Mouse (Mus musculus): Measurements from ENCODE around the gene Zmynd10.
A peak's percentile ranks its signal among the peaks of the same experiment; 100 is the strongest.
"Not testable (repeated sequence)": the region's sequence is repeated elsewhere in the genome, so short reads cannot be mapped to it uniquely, and the experiment has no call there.

Gene Zmynd10

DNA sequence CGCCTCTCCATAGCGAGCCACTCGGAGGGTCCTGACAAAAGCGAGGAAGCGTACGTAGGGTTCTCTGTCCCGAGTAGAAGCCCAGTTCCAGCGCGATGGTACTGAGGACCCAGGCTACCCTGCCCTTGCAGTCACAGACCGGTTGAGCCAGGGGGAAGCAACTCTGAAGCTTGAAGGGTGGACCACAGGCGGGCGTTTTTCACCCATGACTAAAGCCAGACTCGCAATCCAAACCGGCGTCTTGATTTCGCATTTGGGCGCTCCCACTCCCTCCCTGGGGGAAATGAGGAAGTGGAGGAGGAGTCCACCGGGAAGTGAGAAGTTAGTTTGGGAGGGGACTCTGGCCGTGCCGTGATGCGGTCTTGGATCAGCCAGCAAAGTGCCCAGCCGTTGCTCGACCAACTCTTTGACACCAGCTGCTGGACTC, 7.9 kb downstream of the Zmynd10 start:
- DNase-seq (ENCODE audit: low read depth, low spot score), result no peak

DNA sequence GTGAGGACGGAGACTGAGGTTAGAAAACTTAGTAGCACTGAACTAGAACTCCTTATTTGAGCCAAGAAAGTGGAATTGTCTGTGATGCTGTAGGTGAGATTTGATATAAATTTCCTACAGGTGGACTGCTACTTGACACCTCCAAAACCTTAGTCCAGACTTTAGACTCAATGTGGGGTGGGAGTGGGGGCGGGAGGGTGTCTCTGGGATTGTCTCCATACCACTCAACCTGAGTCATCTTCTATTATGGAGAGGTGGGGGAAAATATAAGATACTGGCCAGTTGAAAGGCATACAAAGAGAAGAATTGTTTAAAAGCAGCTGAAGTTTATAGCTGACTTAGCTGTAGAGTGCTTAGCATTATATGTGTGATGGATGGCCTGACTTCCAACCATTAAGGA, 8.6 kb downstream of the Zmynd10 start:
- no peak for DNase-seq (ENCODE audit: low read depth, low spot score)

DNA sequence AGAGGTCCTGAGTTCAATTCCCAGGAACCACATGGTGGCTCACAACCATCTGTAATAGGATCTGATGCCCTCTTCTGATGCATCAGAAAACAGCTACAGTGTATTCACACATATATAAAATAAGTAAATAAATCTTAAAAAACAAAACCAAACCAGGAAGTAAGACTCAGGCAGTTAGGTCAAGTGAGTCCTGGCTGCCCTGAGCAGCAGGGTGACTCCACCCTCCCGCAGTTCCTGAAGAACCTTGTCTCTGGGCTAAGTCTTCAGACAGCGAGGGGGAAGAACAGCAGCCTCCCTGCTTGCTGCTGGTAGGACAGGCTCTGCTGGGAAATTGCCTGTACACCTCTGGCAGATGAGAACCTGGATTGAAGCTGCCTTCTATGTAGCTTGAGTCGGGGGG, 9.2 kb downstream of the Zmynd10 start:
- DNase-seq (ENCODE audit: low read depth, low spot score), result no peak

DNA sequence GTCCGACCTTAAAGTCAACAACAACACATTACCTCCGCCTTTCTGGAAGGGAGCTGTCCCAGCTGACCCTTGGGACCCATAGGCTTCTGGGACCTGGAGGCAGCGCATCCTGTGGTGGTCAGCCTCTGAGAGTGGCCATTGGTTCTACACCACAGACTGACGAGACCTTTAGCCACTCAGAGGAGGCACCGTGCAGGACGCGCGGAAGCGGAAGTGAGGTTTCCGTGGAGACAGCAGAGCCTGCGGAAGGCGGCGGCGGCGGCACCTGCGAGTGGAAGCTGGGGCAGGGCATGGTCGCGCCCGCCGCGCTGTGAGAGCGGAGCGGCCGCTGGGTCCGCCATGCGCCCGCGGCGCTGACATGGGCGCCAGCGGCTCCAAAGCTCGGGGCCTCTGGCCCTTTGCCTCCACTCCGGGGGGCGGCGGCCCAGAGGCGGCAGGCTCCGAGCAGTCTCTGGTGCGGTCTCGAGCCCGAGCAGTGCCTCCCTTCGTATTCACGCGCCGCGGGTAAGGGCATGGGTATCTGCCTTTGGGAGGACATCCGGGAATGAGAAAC, 16.0 kb downstream of the Zmynd10 start, which contains the start of gene Tusc2:
Gene Tusc2 (plus strand): TSS at position 227 of the 553 bp plus-strand sequence.
- DNase-seq (ENCODE audit: low read depth, low spot score), result peak; percentile 88

DNA sequence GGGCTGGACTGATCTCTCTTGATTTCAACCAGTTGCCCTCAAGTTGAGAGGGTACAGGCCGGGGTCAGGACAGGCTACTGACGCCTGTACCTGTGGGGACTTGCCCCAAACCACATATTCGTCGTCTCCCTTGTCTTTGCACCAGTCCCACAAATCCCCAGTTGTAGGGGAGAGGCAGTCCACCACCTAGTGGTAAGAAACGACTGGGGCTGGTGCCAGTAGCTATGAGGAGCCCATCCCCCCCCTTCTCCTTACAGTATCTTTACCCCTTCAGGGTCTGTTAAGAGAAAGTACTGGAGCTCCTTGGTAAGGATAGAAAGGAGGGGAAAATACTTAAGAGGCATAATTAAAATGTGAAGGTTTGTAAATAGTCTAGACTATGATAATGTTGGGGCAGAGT, 18.5 kb downstream of the Zmynd10 start:
- not testable (repeated sequence) for DNase-seq (ENCODE audit: low read depth, low spot score)

DNA sequence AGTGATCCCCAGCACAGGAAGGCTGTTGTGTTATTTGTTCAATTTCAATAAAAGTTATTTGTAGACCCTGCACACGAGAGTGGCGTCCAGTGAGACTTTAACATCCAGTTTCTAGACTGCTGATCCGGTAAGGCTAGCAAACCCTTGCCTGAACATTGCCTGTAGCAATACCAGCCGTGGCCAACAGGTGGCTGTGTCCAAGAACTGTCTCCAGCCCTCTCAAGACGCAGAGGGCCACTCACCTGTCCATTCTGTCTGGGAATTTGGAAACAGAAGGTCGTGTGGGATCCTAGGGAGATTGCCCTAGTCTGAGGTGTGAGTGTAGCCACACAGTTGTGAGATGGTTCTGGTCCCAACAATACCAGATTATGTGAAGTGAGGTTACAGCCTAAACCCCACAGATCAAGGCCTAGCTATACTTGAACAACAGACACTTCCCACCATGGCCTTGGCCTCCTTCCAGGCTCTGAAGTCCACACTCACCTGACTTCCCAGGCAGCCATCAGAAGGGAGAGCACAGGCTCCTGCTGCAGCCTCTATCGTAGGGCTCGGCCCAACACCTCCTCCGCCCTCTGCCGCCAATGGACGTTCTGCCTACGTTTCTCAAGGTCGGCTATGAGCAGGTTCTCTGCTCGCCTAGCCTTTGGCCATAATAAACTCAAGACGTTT, 19.1 kb downstream of the Zmynd10 start:
- no peak for DNase-seq (ENCODE audit: low read depth, low spot score)

DNA sequence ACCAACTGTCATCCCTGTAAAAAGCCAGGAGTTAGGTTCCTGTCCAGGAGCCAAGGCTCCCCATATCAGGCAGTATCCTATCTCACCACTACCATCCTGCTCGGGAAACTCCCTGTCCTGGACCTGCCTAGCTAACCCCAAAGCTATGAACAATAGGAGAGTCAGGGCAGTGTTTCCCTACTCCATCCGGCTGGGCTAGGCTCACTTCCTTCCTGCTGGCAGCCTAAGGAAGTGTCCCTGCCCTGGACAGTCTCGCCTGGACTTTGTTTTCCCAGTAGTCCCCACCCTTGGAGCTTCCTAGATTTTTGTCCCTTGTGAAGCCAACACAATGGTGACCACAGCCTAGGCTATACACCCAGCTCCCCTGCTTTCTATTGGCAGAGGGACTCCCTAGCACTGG, 19.8 kb downstream of the Zmynd10 start:
- DNase-seq (ENCODE audit: low read depth, low spot score), result no peak

DNA sequence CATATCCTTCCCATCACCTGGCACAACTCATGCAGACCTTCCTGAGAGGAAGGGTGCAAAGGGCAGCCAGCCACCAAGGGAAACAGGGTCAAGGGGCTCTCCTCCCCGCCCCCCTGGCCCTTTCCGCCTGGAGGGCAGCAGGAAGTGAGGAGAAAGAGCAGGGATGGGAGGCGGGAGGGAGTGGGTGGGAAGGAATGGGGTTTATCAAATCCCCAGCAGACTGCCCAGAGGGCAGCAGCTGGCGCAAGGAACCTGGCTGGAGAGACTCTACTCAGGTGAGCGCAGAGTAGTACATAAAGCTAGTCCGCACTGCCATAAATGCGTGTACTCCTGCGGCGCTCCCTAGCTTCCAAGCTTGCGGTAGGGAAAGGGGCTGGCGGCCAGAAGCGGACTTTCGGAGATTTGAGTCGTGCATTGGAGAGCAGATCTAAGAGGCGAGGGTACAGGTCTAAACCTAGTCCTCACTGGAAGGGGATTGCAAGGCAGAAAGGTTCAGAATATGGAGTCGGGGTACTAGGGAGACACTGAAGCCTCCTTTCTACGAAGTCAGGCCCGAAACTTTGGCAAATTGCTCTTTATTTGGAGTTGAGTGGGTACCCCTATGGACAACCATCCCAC, 20.7 kb downstream of the Zmynd10 start, which contains the start of gene Hyal2:
Gene Hyal2 (plus strand): TSS at position 244 of the 618 bp plus-strand sequence.
- no peak for DNase-seq (ENCODE audit: low read depth, low spot score)

DNA sequence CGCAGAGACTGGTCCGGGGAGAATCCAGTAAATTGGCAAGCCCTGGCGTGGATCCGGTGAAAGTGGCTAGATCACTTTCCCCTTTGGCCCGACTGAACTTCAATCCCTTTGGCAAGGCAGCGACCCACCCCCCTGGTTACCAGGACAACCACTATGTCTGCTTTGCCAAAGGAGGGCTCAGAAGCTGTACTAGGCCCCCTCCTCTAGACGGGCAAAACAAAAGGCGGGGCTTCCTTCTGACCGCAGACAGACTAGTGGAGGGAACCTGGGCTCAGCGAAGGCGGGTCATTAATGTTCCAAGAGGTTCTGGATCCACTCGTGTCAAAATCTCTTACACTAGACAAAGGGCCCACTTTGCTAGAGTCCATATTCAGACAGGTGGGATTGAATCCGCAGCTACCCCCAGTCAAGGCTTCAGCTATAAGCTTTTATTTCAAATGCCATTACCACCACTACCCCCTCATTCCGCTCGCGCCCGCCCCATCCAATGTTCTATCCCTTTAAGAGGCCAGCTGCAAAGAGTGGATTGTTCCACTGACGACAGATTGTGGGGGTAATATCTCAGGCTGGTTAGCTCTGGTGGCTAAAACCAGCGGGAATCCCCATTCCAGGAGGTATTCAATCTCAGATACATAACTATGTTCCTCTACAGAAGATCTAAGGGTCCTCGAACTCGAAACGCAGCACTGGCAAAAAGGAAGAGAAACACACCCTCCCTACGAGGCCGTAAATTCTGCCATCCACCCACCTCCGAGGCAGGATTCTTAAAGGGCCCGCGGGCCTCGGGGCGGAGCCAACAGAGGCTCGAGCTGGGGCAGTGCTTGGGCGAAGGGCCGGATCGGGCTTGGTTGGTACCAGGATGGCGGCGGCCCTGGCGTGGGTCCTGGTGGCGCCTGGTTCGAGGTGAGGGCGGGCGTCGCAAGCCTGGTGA, 21.5 kb downstream of the Zmynd10 start:
- DNase-seq (ENCODE audit: low read depth, low spot score), result no peak

DNA sequence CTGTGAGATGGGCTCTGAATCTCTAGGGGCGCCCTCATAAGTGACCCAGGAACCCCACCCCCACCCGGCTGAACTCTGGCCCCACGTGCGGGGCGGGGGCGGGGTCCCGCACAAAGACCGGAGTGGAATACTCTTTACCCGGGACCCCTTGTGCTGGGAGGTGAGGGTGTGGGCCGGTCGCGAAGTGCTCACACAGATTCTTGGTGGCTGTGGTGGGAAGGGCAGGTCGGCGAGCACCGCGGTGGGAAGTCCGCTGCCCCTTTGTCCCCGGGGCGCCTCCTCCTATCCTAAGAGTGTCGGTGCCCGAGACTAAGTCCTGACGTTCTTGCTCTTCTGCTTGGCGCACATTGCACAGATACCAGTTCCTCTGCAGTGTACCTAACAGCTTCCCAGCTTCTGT, 22.2 kb downstream of the Zmynd10 start:
- no peak for DNase-seq (ENCODE audit: low read depth, low spot score)

DNA sequence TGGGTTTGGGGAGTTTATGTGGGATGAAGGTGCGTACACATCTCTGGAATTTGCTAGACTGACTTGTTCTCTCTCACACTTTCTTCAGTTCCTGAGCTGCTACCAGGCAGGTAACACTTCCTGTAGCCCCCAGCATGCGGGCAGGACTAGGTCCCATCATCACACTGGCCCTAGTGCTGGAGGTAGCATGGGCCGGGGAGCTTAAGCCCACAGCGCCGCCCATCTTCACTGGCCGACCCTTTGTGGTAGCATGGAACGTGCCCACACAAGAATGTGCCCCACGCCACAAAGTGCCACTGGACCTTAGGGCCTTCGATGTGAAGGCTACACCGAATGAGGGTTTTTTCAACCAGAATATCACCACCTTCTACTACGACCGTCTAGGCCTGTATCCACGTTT, 22.9 kb downstream of the Zmynd10 start:
- no peak for DNase-seq (ENCODE audit: low read depth, low spot score)

DNA sequence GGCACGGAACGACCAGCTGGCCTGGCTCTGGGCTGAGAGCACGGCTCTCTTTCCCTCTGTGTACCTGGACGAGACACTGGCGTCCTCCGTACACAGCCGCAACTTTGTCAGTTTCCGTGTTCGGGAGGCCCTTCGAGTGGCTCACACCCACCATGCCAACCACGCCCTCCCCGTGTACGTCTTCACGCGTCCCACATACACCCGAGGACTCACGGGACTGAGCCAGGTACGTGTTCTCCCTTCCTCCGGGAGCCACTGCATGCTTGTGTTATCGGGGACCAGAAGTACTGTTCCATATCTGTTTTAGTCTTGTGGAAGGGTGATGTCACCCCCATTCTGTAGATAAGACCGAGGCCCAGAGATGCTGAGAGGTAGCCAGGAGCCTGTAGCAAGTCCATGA, 23.7 kb downstream of the Zmynd10 start:
- no peak for DNase-seq (ENCODE audit: low read depth, low spot score)

DNA sequence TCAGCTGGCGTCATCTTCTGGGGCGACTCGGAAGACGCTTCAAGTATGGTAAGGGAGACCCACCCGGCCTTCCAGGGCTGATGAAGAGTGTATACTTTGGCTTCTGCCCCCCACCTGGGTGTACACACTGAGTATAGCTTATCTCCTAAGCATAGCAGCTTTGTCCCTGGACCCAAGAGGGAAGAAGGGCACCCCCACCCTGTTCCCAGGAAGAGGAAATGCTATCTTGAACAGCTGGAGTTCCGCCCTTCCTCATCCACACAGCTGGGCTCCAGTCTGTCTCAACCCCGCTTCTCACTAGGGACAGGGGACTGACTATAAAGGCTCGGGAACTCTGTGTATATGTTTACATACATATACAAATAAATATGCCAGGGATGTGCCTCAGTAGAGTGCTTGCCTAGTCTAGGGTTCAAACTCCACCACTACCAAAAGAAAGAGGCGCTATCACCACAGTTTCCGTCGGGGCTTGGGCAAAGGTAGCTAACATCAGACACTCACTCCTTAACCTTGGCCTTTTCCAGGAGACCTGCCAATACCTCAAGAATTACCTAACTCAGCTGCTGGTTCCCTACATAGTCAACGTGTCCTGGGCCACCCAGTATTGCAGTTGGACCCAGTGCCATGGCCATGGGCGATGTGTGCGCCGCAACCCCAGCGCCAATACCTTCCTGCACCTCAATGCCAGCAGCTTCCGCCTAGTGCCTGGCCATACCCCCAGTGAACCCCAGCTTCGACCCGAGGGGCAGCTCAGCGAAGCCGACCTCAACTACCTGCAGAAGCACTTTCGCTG, 24.6 kb downstream of the Zmynd10 start:
- no peak for DNase-seq (ENCODE audit: low read depth, low spot score)

DNA sequence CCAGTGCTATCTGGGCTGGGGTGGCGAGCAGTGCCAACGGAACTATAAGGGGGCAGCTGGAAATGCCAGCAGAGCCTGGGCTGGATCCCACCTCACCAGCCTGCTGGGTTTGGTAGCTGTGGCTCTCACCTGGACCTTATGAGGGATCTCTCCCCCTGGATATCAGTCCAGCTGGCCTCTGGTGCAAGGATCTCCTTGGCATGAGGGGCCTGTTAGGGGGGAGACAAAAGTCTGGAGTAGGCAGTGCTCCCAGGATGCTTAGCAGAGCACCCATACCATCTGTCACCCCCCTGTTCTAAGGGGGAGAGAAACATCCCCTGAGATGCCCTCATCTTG, 25.2 kb downstream of the Zmynd10 start:
- DNase-seq (ENCODE audit: low read depth, low spot score), result no peak

DNA sequence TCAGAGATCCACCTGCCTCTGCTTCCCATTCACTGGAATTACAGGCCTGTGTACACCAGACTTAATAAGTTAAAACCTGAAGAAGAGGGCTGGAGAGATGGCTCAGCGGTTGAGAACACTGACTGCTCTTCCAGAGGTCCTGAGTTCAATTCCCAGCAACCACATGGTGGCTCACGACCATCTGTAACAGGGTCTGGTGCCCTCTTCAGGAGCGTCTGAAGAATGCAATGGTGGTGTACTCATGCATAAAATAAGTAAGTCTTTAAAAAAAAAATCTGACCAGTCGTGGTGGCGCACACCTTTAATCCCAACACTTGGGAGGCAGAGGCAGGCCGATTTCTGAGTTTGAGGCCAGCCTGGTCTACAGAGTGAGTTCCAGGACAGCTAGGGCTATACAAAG, 26.7 kb downstream of the Zmynd10 start:
- DNase-seq (ENCODE audit: low read depth, low spot score), result not testable (repeated sequence)

DNA sequence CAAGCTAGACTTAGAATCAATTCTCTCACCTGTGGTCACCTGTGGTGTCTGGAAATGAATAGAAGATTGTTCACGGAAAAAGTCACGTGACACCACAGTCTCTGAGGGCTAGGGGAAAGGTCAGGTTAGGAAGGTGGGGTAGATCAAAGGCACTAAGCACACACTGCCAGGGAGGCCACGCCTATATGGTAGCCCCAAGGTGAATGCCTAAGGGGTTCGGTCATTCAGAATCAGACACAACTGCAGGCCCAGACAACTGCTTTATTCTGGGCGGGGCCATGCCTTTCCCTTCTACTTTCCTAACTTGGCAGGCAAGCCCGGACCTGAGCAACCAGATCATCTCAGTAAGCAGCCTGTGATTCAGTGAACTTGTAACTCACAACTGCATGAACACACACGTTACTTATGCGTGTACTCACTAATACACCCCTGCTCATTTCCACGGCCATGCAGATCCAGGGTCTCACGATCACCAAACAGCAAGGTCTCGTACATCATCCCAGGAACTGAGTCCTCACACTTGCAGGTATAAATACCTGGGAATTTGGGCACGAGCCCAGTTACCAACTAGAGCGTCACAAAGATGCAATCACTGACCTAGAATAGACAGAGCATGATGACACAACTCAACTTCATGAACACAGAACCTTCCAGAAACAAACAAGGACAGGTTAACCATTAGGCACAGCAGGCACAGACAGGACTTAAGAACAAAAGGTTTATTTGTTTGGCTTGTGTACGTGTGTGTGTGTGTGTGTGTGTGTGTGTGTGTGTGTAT, 28.7 kb downstream of the Zmynd10 start:
- no peak for DNase-seq (ENCODE audit: low read depth, low spot score)

DNA sequence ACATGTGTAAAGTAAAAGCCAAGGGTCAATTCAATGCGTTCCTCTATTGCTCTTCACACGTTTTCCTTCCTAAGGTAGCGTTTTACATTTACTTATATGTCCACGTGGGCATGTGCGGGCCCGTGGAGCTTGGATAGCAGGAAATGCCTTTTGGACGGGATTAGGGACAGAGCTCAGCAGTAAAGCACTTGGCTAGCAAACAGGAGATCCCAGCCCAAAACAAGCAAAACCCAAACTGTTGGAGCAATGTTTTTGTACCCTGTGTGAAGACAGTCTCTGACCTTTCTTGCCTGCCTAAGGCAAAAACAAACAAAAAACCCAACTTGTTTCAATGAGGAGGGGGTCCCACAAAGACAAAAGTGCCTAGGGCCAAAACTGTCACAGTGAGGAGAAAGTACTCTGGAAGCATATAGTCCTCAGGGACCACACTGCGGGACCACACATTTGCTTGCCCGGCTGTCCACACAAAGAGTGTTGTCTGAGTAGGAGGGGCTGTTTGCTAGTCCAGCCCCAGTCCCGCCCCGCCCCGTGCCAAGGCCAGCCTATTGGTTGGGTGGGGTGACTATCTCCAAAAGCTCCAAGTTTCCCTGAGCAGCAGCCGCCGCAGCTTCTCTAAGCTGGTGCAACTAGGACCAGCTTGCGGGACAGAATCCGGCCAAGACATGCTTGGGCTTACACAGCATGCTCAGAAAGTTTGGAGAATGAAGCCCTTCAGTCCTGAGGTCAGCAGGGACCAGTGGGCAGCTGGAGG, 29.4 kb downstream of the Zmynd10 start, which contains the start of gene Hyal1:
Gene Hyal1 (plus strand): TSS at position 571 of the 751 bp plus-strand sequence.
- DNase-seq (ENCODE audit: low read depth, low spot score), result no peak

DNA sequence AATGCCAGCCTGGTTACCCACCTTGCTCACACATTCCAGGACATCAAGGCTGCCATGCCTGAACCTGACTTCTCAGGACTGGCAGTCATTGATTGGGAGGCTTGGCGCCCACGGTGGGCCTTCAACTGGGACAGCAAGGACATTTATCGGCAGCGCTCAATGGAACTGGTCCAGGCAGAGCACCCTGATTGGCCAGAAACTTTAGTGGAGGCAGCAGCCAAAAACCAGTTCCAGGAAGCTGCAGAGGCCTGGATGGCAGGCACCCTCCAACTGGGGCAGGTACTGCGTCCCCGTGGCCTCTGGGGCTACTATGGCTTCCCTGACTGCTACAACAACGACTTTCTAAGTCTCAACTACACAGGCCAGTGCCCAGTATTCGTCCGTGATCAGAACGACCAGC, 30.8 kb downstream of the Zmynd10 start:
- DNase-seq (ENCODE audit: low read depth, low spot score), result no peak

DNA sequence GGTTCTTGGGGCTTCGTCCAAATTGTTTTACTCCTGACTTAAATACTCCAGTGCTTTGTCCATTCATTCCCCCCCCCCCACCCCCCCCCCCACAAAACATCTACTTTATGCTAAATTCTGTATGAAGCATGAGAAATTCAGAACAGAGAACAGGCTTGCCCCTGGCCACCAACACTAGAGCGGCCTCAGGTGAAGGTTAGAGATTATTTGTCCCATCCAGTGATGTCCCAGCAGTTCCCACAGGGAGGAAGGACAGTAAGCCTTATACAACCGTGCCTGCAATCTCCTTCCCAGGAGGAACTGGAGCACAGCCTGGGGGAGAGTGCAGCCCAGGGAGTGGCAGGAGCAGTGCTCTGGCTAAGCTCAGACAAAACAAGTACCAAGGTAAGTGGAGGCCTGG, 31.5 kb downstream of the Zmynd10 start, which contains the start of gene Naa80:
Gene Naa80 (plus strand): TSS at position 301 of the 400 bp plus-strand sequence.
- DNase-seq (ENCODE audit: low read depth, low spot score), result no peak

Data from brain, embryonic 18.5 days (tissue).